Mouse (Mus musculus): ENCODE measurements around the gene Spef2.

GRCm38 (mm10) chr15:9788245-9789030 lies 39.8 kb upstream of the Spef2 start:
- no peak for TF ChIP-seq POLR2A (IDR thresholded peaks at IDR 0.05; ENCODE audit: control insufficient read depth, low read depth, low read length)
- no peak for TF ChIP-seq CTCF (IDR thresholded peaks at IDR 0.05; ENCODE audit: control insufficient read depth, insufficient read depth, insufficient replicate concordance, low read depth, low read length)

Measured in testis, adult 2 months (tissue).